Mouse (Mus musculus) kidney, adult 9 months (tissue): Measurements from ENCODE around the gene Cyp2g1.
"Not testable (repeated sequence)": the region's sequence is repeated elsewhere in the genome, so short reads cannot be mapped to it uniquely, and the experiment has no call there.

Source experiments
- DNase-seq: peaks from one replicate; pipeline ENCODE4 v3.0.0; 2022

The Cyp2g1 gene

GRCm38 (mm10) chr7:26808592-26808991 is at the start of gene Cyp2g1:
Gene Cyp2g1, plus strand, starts transcription at chr7:26808892.
- no peak for DNase-seq

GRCm38 (mm10) chr7:26767084-26767483 is 41.6 kb upstream of the Cyp2g1 start:
- DNase-seq = peak; percentile 61

- no peak for DNase-seq
Observed at GRCm38 (mm10) chr7:26769881-26770470, 38.7 kb upstream of the Cyp2g1 start.

- DNase-seq = no peak
Observed at GRCm38 (mm10) chr7:26772866-26773586, 35.7 kb upstream of the Cyp2g1 start.

GRCm38 (mm10) chr7:26775866-26776265 is 32.8 kb upstream of the Cyp2g1 start:
- DNase-seq = peak; percentile 67

GRCm38 (mm10) chr7:26777806-26778205 is 30.9 kb upstream of the Cyp2g1 start:
- DNase-seq = peak; percentile 33

GRCm38 (mm10) chr7:26778474-26778873 is 30.2 kb upstream of the Cyp2g1 start:
- DNase-seq = peak; percentile 82

- no peak for DNase-seq
Observed at GRCm38 (mm10) chr7:26779799-26780416, 28.8 kb upstream of the Cyp2g1 start.

- DNase-seq = no peak
Observed at GRCm38 (mm10) chr7:26780510-26780909, 28.2 kb upstream of the Cyp2g1 start.

GRCm38 (mm10) chr7:26780998-26781766 is 27.5 kb upstream of the Cyp2g1 start:
- DNase-seq = no peak

- DNase-seq = no peak
Observed at GRCm38 (mm10) chr7:26781767-26782131, 26.9 kb upstream of the Cyp2g1 start.

GRCm38 (mm10) chr7:26783163-26783562 is 25.5 kb upstream of the Cyp2g1 start:
- peak; percentile 97 for DNase-seq

- DNase-seq = not testable (repeated sequence)
Observed at GRCm38 (mm10) chr7:26786013-26786412, 22.7 kb upstream of the Cyp2g1 start.

- DNase-seq = no peak
Observed at GRCm38 (mm10) chr7:26789984-26790383, 18.7 kb upstream of the Cyp2g1 start.

GRCm38 (mm10) chr7:26800104-26800503 is 8.6 kb upstream of the Cyp2g1 start:
- no peak for DNase-seq

GRCm38 (mm10) chr7:26800996-26801395 is 7.7 kb upstream of the Cyp2g1 start:
- no peak for DNase-seq

- DNase-seq = not testable (repeated sequence)
Observed at GRCm38 (mm10) chr7:26831556-26832292, 23.0 kb downstream of the Cyp2g1 start.

GRCm38 (mm10) chr7:26832668-26833067 is 24.0 kb downstream of the Cyp2g1 start:
- peak; percentile 94 for DNase-seq

GRCm38 (mm10) chr7:26835059-26835458 is 26.4 kb downstream of the Cyp2g1 start, which contains the start of gene Cyp2a5:
Gene Cyp2a5, plus strand, starts transcription at chr7:26835305.
- DNase-seq = peak; percentile 90

GRCm38 (mm10) chr7:26843400-26843799 is 34.7 kb downstream of the Cyp2g1 start:
- not testable (repeated sequence) for DNase-seq

GRCm38 (mm10) chr7:26850063-26850462 is 41.4 kb downstream of the Cyp2g1 start:
- DNase-seq = not testable (repeated sequence)
